Comparison of ENCODE assay signal across 31 mouse cellular contexts in the genomic region with DNA sequence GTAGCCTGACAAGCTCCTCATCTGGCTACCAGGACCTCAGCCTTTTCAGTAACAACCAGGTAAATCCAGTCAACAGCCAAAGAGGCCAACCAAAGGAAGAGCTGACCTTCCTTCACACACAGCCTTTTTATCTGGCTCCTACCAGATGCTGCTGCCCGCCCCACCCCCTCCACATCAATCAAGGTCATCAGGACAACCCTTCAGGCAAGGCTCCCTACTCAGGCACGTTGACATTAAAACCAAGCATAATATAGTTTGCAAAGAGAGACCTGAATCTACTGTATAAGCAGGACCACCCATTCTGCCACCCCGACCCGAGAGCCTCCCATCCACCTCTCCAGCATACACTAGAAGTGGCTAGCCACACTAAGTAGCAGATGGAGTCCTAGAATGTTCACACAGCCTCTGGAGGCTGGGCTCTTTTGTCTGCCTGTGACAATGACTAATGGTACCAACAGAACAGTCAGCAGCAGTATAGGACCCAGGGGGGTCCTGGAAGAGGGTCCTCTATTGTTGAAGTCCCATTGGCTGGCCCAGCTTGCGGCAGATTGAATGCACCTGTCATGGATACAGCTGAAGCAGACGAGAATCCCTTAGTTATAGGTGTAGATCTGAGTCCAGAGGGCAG.
A peak's percentile ranks its signal among the peaks of the same experiment; 100 is the strongest.
DNase-seq lines count a peak whose midpoint lies in the region; ATAC-seq lines count a peak whose summit lies in the region.
"Had no signal": no experiment of that assay in that cellular context is flagged by ENCODE, and none has a peak within 500 bp of the region (broad histone marks: within the 10 kb centered on the region; RNA-seq: fewer than 3 reads in every experiment).

No protein-coding gene starts in this region.

- 36% methylated on average over 6 of the region's 6 CpGs for WGBS in neural tube, embryonic 15.5 days
- WGBS in hindbrain, embryonic 15.5 days = 51% methylated on average over 6 of the region's 6 CpGs
- 40% methylated on average over 6 of the region's 6 CpGs for WGBS in neural tube, embryonic 13.5 days

- ATAC-seq in neural tube, embryonic 15.5 days (ENCODE audit: low FRiP score) = no peak
- ATAC-seq in hindbrain, embryonic 15.5 days (ENCODE audit: low FRiP score, low read depth) = peak; percentile 42; the same call in 1 of the 2 replicates
- ATAC-seq in neural tube, embryonic 13.5 days (ENCODE audit: low read depth) = peak; percentile 59
- ATAC-seq: forebrain, embryonic 16.5 days; Patski had no signal

- H3K27ac ChIP-seq in neural tube, embryonic 15.5 days (replicated peaks) = no peak overlapping the region
- no peak overlapping the region for H3K27ac ChIP-seq in hindbrain, embryonic 15.5 days (replicated peaks)
- no peak overlapping the region for H3K27ac ChIP-seq in neural tube, embryonic 13.5 days (replicated peaks)
- H3K27ac ChIP-seq: kidney, postnatal 0 days; liver, embryonic 14.5 days; macrophage; stomach, embryonic 15.5 days had no signal

- no peaks in the 10 kb centered on the region for H3K27me3 ChIP-seq in neural tube, embryonic 15.5 days (replicated peaks)
- H3K27me3 ChIP-seq in hindbrain, embryonic 15.5 days = no peaks in the 10 kb centered on the region
- H3K27me3 ChIP-seq in neural tube, embryonic 13.5 days = no peaks in the 10 kb centered on the region
- H3K27me3 ChIP-seq: Patski; stomach, embryonic 15.5 days had no signal

- H3K9me3 ChIP-seq in neural tube, embryonic 15.5 days (replicated peaks) = no peaks in the 10 kb centered on the region
- H3K9me3 ChIP-seq in hindbrain, embryonic 15.5 days = no peaks in the 10 kb centered on the region
- no peaks in the 10 kb centered on the region for H3K9me3 ChIP-seq in neural tube, embryonic 13.5 days
- H3K9me3 ChIP-seq: G1E; heart, embryonic 12.5 days; stomach, embryonic 15.5 days had no signal

- peak; percentile 14 for DNase-seq in embryo, embryonic 11 days
- DNase-seq in embryo, embryonic 10 days (ENCODE audit: low spot score) = no peak
- peak; percentile 31 for DNase-seq in neural tube, embryonic 10.5 days (ENCODE audit: extremely low spot score, low spot score)
- DNase-seq in kidney, adult 18-20 months = no peak
- DNase-seq in frontal cortex, postnatal 25 days (ENCODE audit: low spot score in 2 of 2) = no peak
- DNase-seq: adrenal gland, adult 2 months; adrenal gland, postnatal 36 days; cerebellum, adult 18-20 months; gastrocnemius, postnatal 10 days; heart, postnatal 4 days; kidney, adult 8-10 months; kidney, postnatal 4 days; liver; lung, adult 2 months; lung, postnatal 10 days; midbrain, embryonic 14.5 days; right cerebral cortex, postnatal 25 days; thymus, adult 18-20 months; thymus, postnatal 36 days had no signal

- no peak overlapping the region for H3K9ac ChIP-seq in neural tube, embryonic 15.5 days (replicated peaks)
- no peak overlapping the region for H3K9ac ChIP-seq in hindbrain, embryonic 15.5 days
- no peak overlapping the region for H3K9ac ChIP-seq in neural tube, embryonic 13.5 days
- H3K9ac ChIP-seq: heart, embryonic 12.5 days; liver, embryonic 14.5 days; stomach, embryonic 15.5 days had no signal

- no peak overlapping the region for H3K4me2 ChIP-seq in neural tube, embryonic 15.5 days
- no peak overlapping the region for H3K4me2 ChIP-seq in hindbrain, embryonic 15.5 days
- no peak overlapping the region for H3K4me2 ChIP-seq in neural tube, embryonic 13.5 days
- H3K4me2 ChIP-seq: heart, embryonic 12.5 days; stomach, embryonic 15.5 days had no signal

- H3K4me1 ChIP-seq in neural tube, embryonic 15.5 days = no peaks in the 10 kb centered on the region; the same call in 1 of the 2 replicates
- no peaks in the 10 kb centered on the region for H3K4me1 ChIP-seq in hindbrain, embryonic 15.5 days (replicated peaks)
- H3K4me1 ChIP-seq in neural tube, embryonic 13.5 days (replicated peaks) = 0 out of 2 replicates have a peak, but pooled peaks cover 5% of the 10 kb centered on the region
- H3K4me1 ChIP-seq: heart, embryonic 12.5 days; stomach, embryonic 15.5 days had no signal

- H3K36me3 ChIP-seq in neural tube, embryonic 15.5 days = no peaks in the 10 kb centered on the region
- no peaks in the 10 kb centered on the region for H3K36me3 ChIP-seq in hindbrain, embryonic 15.5 days
- no peaks in the 10 kb centered on the region for H3K36me3 ChIP-seq in neural tube, embryonic 13.5 days
- H3K36me3 ChIP-seq: G1E; heart, embryonic 12.5 days; stomach, embryonic 15.5 days had no signal

- H3K4me3 ChIP-seq in neural tube, embryonic 15.5 days (replicated peaks) = no peak overlapping the region
- H3K4me3 ChIP-seq in hindbrain, embryonic 15.5 days = no peak overlapping the region
- no peak overlapping the region for H3K4me3 ChIP-seq in neural tube, embryonic 13.5 days
- H3K4me3 ChIP-seq: erythroblast, embryonic 14.5 days; heart, embryonic 12.5 days; stomach, embryonic 15.5 days had no signal

Comparison
In these comparisons a context has a peak if more than half of its experiments do, and no peak if none do; other contexts are left out.
1. DNase-seq: peak in embryo, embryonic 11 days (single experiment) and neural tube, embryonic 10.5 days (single experiment); none in embryo, embryonic 10 days (single experiment), kidney, adult 18-20 months (single experiment) and frontal cortex, postnatal 25 days (0 of 2).